Mouse (Mus musculus): Measurements from ENCODE around the gene Ppig.
A peak's percentile ranks its signal among the peaks of the same experiment; 100 is the strongest.
"Not testable (repeated sequence)": the region's sequence is repeated elsewhere in the genome, so short reads cannot be mapped to it uniquely, and the experiment has no call there.

Ppig gene

DNA sequence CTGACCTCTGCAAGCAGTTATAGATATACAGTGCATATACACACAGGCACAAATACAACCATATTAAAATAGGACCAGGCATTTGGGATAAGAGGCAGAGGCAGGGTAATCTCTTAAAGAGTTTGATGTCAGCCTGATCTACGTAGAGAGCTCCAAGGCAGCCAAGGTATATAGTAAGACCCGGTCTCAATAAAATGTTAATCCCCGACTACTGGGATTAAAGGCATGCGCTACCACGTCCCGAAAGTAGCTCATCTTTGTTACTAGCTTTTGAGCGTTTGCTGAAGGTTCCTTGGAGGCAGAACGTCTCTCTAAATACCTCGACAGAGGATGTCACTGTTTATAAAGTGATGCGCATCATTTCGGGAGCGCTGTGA is at the start of gene Ppig:
TSS of gene Ppig (plus strand) at position 273 of the 377 bp plus-strand sequence.
- no peak for DNase-seq

DNA sequence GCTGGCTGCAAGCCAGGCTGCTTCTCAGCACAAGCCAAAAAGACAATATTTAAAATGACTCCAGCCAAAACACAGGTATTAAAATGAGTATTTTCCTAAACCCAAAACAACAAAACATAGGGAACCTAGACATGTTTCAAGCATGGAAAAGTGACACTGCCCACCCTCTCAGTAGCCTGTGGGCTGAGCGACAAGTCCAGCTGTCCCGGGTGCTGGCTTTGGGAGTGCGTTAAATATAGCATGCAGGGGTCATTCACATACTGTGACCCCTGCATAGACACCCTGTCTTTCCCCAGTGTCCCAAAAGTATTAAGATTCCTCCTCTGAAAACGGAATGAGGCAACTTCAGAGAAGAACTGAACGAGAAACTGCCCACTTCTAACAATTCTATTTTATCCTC is 48.6 kb upstream of the Ppig start:
- no peak for DNase-seq

DNA sequence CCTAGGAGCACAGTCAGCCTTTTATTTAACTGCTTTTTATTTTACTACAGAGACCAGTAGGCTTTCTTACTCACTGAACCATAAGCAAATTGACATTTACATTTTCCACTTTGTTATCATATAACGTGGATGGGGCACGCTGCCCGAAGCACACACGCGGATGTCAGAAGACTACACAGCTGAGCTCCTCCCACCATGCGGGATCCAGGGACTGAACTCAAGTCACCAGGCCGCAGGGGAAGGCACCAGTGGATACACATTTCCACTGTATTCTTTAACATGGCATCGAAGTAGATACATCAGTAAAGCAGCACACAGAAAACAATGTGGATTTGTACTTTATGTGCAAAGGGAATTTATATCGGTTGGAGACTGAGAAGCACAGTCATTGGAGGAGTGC is 47.1 kb upstream of the Ppig start:
- no peak for DNase-seq

DNA sequence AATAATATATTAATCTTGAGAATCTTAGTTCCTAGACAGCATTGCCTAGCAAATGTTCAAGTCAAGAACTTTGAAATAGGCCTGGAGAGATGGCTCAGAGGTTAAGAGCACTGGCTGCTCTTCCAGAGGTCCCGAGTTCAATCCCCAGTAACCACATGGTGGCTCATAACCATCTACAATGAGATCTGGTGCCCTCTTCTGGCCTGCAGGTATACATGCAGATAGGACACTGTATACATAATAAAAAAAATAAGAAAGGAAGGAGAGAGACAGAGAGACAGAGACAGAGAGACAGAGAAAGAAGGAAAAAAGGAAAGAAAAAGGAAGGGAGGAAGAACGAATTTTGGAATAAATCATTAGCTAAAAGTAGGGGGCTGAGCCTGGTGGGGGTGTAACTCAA is 45.6 kb upstream of the Ppig start:
- peak in 1 of 2 experiments; percentile 4 for DNase-seq

DNA sequence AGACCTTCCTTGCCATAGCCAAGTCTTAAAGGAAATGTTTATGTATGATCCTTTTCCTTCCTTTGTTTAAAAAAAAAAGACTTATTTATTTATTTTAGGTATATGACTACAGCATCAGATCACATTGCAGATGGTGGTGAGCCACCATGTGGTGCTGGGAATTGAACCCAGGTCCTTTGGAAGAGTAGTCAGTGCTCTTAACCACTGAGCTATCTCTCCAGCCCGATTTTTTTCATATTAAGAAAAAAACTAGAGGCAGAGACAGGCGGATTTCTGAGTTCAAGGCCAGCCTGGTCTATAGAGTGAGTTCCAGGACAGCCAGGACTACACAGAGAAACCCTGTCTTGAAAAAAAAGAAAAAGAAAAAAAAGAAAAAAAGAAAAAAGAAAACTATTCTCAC is 45.1 kb upstream of the Ppig start:
- not testable (repeated sequence) for DNase-seq

DNA sequence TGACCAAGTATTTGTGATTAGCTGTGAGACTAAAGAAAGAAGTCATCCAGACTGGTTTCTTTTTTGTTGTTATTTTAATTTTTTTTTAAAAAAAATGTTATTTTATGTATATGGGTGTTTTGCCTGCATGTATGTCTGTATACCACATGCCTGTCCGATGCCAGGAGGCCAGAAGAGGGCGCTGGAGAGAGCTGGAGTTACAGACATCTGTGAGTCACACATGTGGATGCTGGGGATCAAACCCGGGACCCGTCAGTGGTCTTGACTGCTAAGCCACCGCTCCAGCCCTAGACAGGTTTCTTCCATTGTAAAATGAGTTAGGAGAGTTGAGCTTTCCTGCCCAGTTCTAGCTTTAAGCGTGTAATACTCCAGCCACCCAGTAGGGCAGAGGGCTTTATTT is 42.4 kb upstream of the Ppig start:
- DNase-seq = peak in 1 of 2 experiments; percentile 11

DNA sequence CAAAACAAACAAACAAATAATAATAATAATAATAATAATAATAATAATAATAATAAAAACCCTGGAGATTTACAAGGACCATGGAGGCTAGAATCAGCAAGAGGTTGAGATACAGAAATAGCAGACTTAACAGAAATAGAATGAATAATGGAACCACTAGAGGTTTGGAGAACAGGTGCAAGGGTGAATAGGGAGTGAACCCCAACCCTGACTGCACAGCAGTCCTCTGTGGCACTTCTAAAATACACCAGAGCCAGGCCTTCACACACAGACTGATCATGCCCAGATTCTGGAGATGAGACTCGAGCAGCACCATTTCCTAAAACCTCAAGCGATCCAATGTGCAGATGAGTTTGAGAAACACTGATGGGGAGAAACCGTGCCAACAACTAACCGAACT is 40.4 kb upstream of the Ppig start:
- no peak for DNase-seq

DNA sequence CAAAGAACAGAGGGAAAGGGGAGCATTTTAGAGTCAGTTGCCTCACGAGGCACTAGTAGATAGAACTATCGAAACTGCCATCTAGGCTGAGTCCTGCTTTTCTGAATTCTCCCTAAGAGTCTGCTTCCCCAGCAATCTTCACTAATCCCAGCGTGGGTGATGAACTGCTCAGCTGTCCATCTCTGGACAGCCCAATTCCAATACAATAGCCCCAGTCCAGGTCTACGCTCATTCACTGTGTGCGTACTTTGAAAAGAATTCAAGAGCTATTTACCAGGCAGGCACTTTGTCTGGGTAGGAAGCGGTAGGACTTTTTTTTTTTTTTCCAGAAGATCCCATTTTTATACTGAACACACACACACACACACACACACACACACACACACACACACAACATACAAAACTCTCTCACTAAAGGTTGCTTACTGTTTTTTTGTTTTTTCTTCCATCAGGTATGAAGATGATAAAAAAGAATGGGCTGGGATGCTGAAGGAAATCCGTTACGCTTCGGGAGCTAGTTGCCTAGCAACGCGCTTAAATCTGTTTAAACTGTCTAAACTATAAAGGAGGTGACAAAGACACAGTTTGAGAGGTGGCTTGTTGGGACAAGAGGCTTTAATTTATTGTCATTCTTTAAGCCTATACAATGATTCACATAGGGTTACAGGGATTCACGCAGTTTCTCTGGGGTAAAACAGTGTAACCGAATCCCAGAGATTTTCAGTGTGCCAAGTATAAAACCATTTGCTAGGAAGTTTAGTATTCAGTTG is 39.1 kb upstream of the Ppig start:
- DNase-seq = no peak

DNA sequence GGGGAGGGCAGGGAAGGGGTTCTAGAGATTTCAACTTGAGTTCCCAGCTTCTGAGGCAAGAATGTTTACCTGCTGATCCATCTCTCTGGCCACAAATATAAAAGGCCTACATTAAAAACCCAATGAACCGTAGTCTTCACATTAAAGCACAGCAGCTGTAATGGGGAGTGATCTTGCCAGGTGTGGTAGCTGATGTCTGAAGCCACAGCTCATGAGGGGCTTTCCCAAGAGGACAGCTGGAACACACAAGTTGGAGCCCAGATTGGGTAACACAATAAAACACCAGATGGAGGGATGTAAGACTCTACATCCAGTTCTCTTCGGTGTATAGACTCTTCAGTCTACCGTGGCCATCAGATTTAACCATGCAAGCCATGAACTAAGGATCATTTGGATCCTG is 37.9 kb upstream of the Ppig start:
- no peak for DNase-seq

DNA sequence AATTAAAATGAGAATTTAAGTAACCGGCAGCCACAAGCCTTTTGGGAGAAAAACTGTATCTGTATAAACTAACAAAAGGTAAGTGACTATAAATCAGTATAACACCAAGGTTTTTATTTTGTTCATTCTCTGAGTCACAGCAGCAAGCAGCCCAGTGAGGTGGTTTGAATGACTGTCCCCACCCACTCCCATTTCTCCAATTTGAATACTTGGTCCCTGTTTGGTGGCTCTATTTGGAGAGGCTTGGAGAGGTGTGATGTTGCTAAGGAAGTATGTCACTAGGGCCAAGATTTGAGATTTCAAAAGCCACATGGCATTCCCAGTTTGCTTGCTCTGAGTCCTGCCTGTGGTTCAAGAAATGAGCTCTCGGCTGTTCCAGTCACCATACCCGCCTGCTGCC is 32.1 kb upstream of the Ppig start:
- DNase-seq = no peak

DNA sequence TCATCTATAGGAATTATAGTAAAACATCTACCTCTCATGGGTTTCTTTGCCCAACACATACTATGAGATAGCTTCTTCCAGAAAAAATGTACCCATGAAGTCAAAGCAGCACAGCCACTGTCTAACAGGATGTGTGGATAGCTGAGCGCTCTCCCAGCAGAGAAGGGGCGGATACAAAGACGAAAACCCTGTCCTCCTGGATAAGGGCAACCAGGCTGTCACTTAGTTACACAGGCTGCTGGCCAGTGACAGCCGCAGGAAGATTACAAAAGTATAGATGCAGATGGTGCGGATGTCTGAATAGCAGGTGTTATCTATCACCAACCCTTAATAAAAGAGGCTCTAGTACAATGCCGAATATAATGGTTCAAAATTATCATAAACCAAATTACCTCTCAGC is 31.5 kb upstream of the Ppig start:
- DNase-seq = no peak

DNA sequence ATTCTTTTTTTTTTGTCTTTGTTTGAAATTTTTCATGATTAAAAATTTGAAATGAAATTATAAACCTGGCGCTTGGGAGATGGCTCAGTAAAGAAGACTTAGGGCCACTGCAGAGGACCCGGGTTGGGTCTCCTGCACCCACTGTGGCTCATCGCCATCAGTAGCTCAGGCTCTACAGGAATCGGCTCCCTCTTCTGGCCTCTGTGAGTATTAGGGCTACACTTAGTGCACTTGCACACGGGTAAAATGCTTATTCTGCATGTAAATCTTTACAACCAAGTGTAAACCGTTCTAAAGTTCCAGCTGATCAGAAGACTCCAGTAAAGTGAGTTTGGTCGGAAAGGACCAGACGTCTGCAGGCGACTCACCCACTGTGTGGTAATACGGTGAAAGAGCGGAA is 28.8 kb upstream of the Ppig start:
- no peak for DNase-seq

DNA sequence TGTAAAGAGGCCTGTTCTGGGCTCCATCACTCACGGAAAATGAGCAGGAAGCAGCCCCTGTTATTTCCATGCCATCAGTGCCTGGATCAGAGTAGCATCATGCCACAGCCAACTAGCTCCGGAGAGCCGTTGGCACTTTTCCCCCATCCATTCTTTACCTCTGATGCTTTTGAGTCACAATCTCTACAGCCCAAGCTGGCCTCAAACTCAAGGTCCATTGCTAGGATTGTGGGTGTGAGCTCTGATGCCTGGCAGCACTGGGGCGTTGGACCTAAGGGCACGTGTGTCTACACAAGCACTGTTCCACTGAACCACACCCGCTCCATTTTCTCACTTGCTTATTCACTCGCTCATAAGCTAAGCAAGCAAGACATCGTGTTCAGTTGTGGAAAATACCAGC is 21.9 kb upstream of the Ppig start:
- DNase-seq = no peak

DNA sequence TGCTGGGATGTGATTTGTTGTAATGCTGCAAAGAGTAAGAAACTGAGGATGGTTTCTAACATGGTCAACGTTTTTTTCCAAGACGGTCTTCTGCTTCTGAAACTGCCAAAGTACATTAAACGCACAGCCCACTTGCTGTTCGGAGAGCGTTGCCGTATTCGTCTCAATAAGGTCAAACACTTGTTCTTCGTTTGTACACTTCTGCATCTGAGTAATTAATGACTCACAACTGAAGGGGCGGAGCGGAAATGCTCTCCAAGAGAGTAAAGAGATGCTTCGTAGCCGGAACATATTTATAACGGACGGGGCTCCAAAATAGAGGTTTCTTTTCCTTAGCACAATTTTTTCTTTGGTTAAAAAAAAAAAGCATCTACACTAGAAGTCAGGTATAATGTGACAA is 10.2 kb upstream of the Ppig start:
- DNase-seq = peak in 1 of 2 experiments; percentile 10

DNA sequence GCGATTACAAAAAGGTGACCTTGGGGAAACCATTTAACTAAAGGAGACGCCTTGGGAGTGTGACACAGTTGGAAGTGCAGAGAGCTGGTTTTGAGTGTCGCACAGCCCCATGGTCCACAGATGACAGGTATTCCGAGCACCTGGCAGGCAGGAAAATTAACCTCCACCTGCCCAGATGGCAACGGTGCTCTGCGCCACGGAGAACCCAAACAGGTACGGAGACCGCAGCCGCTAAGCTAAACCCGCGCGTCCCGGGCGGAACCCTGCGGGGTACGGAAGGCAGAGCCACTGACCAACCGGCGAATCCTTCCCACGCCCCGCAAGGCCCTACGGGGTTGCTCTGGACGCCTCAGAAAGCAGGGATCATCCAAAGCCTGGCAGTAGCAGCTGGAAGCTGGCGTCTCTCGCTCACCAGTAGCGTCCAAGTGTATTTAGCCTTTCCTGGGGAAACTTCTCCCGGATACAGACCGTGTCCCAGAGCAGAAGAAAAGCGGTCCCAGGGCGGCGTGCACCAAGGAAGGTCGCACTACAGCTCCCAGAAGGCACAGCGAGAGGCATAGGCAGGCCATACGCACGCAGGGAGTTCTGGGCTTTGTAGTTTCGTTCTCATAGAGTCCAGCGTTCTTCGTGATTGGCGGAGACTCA is 9.2 kb upstream of the Ppig start, which contains the start of gene Fastkd1:
TSS of gene Fastkd1 (minus strand) at position 536 of the 645 bp plus-strand sequence.
- DNase-seq = peak; percentile 92

DNA sequence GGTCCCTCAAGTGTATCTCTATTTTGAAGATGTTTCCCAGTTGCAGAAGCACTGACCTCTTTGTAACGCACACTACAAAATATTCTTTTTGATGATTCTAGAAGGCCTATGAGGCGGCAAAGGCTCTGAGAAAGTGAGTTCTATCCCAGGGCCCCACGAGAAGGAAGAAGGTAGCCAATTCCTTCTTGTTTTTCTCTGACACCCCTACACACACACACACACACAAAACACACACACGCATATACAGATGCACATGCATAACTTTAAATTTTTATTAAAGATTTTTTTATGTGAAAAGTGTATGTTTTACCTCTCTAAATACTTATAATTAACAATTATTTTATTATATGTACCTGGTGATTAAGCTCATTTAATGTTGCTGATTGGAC is 8.7 kb upstream of the Ppig start:
- no peak for DNase-seq

DNA sequence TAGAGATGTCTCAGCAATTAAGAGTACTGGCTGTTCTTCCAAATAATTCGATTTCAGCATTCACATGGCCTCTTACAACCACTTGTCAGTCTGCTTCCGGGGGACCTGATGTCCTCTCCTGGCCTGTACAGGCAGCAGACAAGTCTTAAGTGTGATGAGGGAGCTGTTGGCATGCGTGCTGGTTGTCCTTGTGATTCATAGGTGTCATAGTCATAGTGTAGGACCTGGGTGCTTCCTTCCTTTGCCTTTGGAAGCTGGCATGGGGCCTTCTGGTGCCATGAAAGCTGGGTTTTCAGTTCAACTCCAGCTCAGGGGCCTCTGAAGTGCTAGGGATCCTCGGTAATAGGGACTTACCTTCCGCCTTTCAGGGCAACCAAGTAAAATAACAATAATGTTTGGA is 8.2 kb upstream of the Ppig start:
- no peak for DNase-seq

DNA sequence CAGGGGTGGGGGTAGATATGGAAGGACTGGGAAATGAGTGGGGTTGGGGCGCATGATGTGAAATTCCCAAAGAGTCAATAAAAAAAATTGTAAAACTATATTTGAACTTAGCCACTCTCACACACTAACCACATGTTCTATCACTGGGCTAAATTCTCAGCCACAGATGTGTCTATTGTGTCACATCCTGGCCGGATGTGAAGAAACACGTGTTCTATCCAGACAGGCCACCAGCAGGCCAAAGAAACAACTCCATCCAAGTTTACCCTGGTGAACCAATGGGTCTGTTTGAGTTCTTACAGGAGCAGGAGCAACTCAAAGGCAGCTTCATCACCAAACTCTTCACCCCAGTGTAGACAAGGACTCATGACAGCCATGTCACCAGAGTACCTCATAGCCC is 5.9 kb upstream of the Ppig start:
- DNase-seq = no peak

DNA sequence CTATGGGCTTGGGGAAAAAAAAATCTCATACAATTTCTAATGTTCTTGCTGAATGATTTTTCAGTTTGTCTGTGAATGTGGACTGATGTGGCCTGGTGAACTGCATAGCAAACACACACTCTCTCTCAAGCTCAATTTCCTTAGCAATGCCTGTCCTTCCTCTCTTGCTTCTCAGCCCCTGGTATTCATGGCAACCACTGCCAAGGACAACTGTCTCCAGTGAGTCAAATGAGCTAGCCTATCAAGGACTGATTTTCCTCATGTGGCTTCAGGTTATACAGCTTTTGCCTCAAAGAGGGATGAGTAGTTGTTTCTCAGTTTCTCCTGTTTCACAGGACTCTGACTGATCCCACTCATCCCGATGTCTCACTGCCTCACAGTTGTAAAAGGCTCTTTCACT is 3.2 kb upstream of the Ppig start:
- DNase-seq = no peak

DNA sequence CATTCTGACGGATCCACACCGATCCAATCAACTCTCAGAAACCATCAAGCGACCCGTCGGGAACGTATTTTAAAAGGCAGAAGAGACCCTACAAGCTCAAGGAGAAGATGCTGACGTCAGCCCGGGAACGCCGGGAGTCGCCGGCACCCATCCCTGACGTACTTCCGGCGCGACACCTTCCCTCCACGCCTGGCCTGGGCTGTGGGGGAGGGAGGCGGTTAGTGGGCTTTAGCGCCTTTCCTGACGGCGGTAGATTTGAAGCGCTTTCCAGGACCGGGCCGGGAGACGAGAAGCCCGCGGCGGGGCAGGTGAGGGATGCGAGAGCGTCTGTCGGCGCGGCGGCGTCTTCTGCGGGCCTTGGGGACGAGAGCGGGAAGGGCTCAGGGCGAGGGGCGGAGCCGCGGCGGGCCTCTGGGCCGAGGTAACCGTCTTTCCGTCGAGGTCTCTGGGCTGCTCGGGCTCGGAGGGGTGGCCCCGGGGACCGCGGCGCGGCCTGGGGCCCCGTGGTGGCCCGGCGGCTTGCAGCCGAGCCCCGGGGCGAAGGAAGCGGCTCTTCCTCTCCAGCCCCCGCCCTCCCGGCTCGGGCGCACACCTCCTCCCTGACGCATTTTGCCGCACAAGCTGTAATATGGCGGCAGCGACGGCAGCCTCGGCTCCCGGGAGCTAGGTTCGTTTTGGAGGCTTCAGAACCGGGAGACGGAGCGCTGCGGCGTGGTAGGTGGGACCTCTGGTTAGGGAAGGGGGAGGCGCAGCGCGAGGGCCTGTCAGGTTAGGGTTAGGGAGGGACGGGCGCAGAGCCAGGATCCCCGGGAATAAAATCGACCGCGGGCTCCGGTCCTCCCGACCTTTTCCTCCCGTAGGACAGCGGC is 539 bp downstream of the Ppig start:
- DNase-seq = peak; percentile 89 to 92

DNA sequence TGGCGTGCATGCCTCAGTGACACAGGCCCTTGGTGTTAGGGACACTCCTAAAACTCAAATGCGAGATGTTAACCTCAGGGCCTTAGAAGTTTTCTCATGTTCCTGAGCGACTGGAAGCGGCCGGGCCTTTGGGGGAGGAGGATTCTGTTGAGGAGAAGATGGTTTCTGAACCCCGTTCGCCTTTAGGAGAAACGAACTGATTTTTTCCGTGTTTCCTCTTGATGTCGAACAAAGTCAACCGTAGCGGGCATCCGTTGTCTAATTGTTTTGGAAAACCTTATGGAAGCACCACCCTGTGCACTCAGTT is 1.1 kb downstream of the Ppig start:
- DNase-seq = no peak

DNA sequence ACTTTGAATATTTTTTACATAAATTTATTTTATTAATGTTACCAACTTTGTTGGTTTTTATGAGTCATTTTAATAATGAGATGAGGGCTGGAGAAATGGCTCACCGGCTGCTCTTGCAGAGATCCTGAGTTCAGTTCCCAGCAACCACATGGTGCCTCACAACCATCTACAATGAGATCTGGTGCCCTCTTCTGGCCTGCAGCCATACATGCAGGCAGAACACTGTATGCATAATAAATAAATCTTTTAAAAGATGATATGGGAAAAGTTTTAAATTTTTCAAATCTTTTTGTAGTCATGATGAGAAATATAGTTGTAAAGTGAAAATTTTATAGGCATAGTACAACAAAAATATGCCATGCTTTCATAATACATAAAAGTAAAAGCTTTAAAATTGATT is 22.7 kb downstream of the Ppig start:
- DNase-seq = no peak

DNA sequence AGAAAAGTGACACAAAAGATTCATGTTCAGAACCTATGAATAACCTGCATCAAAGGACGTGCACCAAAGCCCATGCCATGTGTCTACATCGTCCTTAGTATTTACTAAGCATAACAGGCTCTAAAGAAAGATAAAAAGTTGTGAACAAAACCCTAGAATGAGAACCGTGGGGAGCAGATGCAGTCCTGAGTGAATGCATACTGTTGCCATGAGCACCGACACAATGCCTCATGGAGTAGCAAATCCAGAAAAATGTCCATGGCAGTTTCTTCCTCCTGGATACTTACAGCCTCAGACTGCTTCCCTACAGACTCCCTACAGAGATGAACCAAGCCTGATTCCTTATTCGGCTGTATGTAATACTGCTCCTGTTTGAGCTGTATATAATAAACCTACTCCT is 38.6 kb downstream of the Ppig start:
- DNase-seq = no peak

DNA sequence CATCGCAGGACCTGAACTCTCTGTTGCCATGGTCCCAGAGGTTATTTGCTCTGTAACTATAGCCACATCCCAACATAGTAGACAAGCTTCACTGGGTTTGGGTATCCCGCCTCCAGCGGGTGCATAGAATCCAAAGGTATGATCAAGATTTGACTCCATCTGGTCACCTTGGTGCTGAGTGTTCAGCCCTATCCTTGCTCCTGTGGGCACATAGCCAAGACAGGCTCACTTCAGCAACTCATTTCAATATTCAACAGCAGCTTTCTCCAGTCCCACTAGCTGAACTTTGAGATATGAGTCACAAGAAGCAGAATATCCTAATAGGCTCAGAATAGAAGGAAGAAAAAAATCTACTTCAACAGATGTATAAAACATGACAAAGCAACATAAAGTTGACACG is 41.0 kb downstream of the Ppig start:
- DNase-seq = peak; percentile 3 to 18
